Mouse (Mus musculus) MEL (cell line): ENCODE results near the gene Cd163.

Source experiments
- CTCF ChIP-seq, 3 experiments: IDR thresholded peaks in 2 of 3; conservative IDR thresholded peaks in 1 of 3; 2 replicates each; pipeline ENCODE4 v1.5.1; 2011 to 2012; ENCODE audit warnings: low read length in 3 of 3, low read depth in 2 of 3, mild to moderate bottlenecking in 2 of 3, improper control_type of control experiment in 1 of 3, inconsistent platforms in 1 of 3, mixed read lengths in 1 of 3, moderate library complexity in 1 of 3; ENCODE audit not compliant: control insufficient read depth in 1 of 3, insufficient read depth in 1 of 3, poor library complexity in 1 of 3, severe bottlenecking in 1 of 3
- MAZ ChIP-seq: IDR thresholded peaks from 2 replicates; pipeline ENCODE4 v1.6.1; 2012; ENCODE audit warnings: low read depth, mild to moderate bottlenecking, inconsistent platforms, low read length, improper control_type of control experiment
- POLR2A ChIP-seq, 2 experiments: IDR thresholded peaks; 2 replicates each; pipeline ENCODE4 v1.6.1; 2011 to 2012; ENCODE audit warnings: low read length in 2 of 2, mild to moderate bottlenecking in 2 of 2, control low read depth in 1 of 2, improper control_type of control experiment in 1 of 2, low read depth in 1 of 2, moderate library complexity in 1 of 2; ENCODE audit not compliant: control insufficient read depth in 1 of 2, insufficient read depth in 1 of 2, poor library complexity in 1 of 2
- ZMIZ1 ChIP-seq: IDR thresholded peaks from 2 replicates; pipeline ENCODE4 v1.6.1; 2012; ENCODE audit warnings: low read depth, mild to moderate bottlenecking, inconsistent platforms, low read length, improper control_type of control experiment, moderate library complexity

DNA sequence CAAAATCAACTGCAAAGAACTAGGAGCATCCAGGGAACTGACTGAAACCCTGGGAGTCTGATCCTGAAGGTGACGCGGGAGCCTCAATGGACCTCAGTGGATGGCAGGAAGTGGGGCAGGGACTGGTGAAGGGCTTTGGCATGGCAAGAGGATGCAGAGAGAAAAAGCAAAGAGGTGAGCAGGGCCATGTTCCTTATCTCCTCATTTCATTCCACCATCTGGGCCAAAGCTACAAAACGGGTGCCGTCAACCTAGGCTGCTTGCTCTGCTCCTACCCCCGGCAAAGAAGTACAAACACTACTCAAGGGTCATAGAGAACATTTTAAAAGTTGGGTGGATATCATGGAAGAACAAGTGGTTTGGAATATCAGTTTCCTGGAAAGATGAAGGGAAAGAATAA lies 71.9 kb downstream of the Cd163 start:
- TF ChIP-seq ZMIZ1 (no peak), MAZ (peak; percentile 61; the same call in 1 of the 2 replicates), POLR2A (IDR thresholded peaks at IDR 0.05; ENCODE audit: control insufficient read depth in 1 of 2, insufficient read depth in 1 of 2, low read depth in 1 of 2, low read length in 2 of 2, poor library complexity in 1 of 2) (no peak), CTCF (IDR thresholded peaks at IDR 0.05 in 2 of 3, conservative IDR thresholded peaks at IDR 0.05 in 1 of 3; ENCODE audit: control insufficient read depth in 1 of 3, insufficient read depth in 1 of 3, low read depth in 2 of 3, low read length in 3 of 3, poor library complexity in 1 of 3, severe bottlenecking in 1 of 3) (no peak)
